9 mouse cellular contexts compared by ENCODE assay signal in genomic region chr1:73987705-73988201, GRCm38 (mm10).
DNase-seq lines count a peak whose midpoint lies in the region; ATAC-seq and TF ChIP-seq lines count a peak whose summit lies in the region.
"Had no signal": no experiment of that assay in that cellular context is flagged by ENCODE, and none has a peak within 500 bp of the region (broad histone marks: within the 10 kb centered on the region; RNA-seq: fewer than 3 reads in every experiment).

No protein-coding gene starts in this region.

- no peak for ATAC-seq in limb, embryonic 15.5 days (ENCODE audit: insufficient number of reproducible peaks, low FRiP score, low TSS enrichment, low read depth)
- ATAC-seq in forebrain, embryonic 16.5 days = no peak
- no peak for ATAC-seq in neural tube, embryonic 15.5 days (ENCODE audit: low FRiP score)

- 56% methylated on average over 8 of the region's 9 CpGs for WGBS in limb, embryonic 15.5 days
- WGBS in forebrain, embryonic 16.5 days = 59% methylated on average over 7 of the region's 9 CpGs
- WGBS in neural tube, embryonic 15.5 days = 70% methylated on average over 8 of the region's 9 CpGs

- peaks cover 82% of the 10 kb centered on the region for H3K36me3 ChIP-seq in limb, embryonic 15.5 days
- no peaks in the 10 kb centered on the region for H3K36me3 ChIP-seq in forebrain, embryonic 16.5 days (ENCODE audit: control insufficient read depth, insufficient read depth)
- no peaks in the 10 kb centered on the region for H3K36me3 ChIP-seq in neural tube, embryonic 15.5 days

- no peak for TF ChIP-seq CTCF in cortical plate, adult 2 months (IDR thresholded peaks at IDR 0.05; ENCODE audit: extremely low read depth, insufficient read depth, low read length)

- H3K4me2 ChIP-seq in limb, embryonic 15.5 days = no peak overlapping the region
- H3K4me2 ChIP-seq in forebrain, embryonic 16.5 days (ENCODE audit: low read length) = no peak overlapping the region
- no peak overlapping the region for H3K4me2 ChIP-seq in neural tube, embryonic 15.5 days
- H3K4me2 ChIP-seq: midbrain, embryonic 11.5 days had no signal

- H3K9ac ChIP-seq in limb, embryonic 15.5 days = 0 out of 2 replicates have a peak overlapping the region, but pooled peaks have one; percentile 7
- no peak overlapping the region for H3K9ac ChIP-seq in forebrain, embryonic 16.5 days (replicated peaks; ENCODE audit: low read depth, low read length)
- no peak overlapping the region for H3K9ac ChIP-seq in neural tube, embryonic 15.5 days (replicated peaks)

- no peak for TF ChIP-seq POLR2A in cortical plate, adult 2 months (IDR thresholded peaks at IDR 0.05; ENCODE audit: extremely low read depth, insufficient read depth, low read length)

- peak; percentile 31 for DNase-seq in MN1 (ENCODE audit: low spot score)
- DNase-seq in heart, postnatal 36 days = peak; percentile 72 to 78
- DNase-seq in neural tube, embryonic 10.5 days (ENCODE audit: extremely low spot score, low spot score) = no peak
- DNase-seq in gastrocnemius, postnatal 10 days = no peak

- intact Hi-C loops in heart, postnatal 36 days (cut with DNase I) = loop anchor here (1.0 to 10.0 kb wide), 4 partner anchors 32 to 207 kb away; partner anchors contain the start of genes Cxcr1, Rufy4 and Tns1

- 0 out of 2 replicates have a peak overlapping the region, but pooled peaks have one; percentile 6 for H3K27ac ChIP-seq in cortical plate, adult 2 months (ENCODE audit: insufficient read depth, low read length)
- peak overlapping the region; percentile 50; the same call in 1 of the 2 replicates for H3K27ac ChIP-seq in limb, embryonic 15.5 days
- H3K27ac ChIP-seq in forebrain, embryonic 16.5 days (ENCODE audit: low read length) = no peak overlapping the region
- no peak overlapping the region for H3K27ac ChIP-seq in neural tube, embryonic 15.5 days (replicated peaks)

- no peaks in the 10 kb centered on the region for H3K27me3 ChIP-seq in limb, embryonic 15.5 days
- no peaks in the 10 kb centered on the region for H3K27me3 ChIP-seq in forebrain, embryonic 16.5 days (replicated peaks; ENCODE audit: control insufficient read depth, insufficient read depth, low read length)
- H3K27me3 ChIP-seq in neural tube, embryonic 15.5 days (replicated peaks) = no peaks in the 10 kb centered on the region

- H3K9me3 ChIP-seq in limb, embryonic 15.5 days = no peaks in the 10 kb centered on the region
- no peaks in the 10 kb centered on the region for H3K9me3 ChIP-seq in forebrain, embryonic 16.5 days (ENCODE audit: control insufficient read depth, low read length)
- H3K9me3 ChIP-seq in neural tube, embryonic 15.5 days (replicated peaks) = no peaks in the 10 kb centered on the region

- H3K4me1 ChIP-seq in cortical plate, adult 2 months (ENCODE audit: control insufficient read depth, insufficient read depth, low read length) = peaks cover 4% of the 10 kb centered on the region; the same call in 1 of the 2 replicates
- 0 out of 2 replicates have a peak, but pooled peaks cover 6% of the 10 kb centered on the region for H3K4me1 ChIP-seq in limb, embryonic 15.5 days
- no peaks in the 10 kb centered on the region for H3K4me1 ChIP-seq in forebrain, embryonic 16.5 days (replicated peaks; ENCODE audit: control insufficient read depth, insufficient read depth, low read length)
- no peaks in the 10 kb centered on the region for H3K4me1 ChIP-seq in neural tube, embryonic 15.5 days

- no peak overlapping the region for H3K4me3 ChIP-seq in cortical plate, adult 2 months (ENCODE audit: insufficient read depth, low read length)
- no peak overlapping the region for H3K4me3 ChIP-seq in limb, embryonic 15.5 days
- no peak overlapping the region for H3K4me3 ChIP-seq in forebrain, embryonic 16.5 days (replicated peaks; ENCODE audit: low read length)
- H3K4me3 ChIP-seq in neural tube, embryonic 15.5 days (replicated peaks) = no peak overlapping the region

Comparison
In these comparisons a context has a peak if more than half of its experiments do, and no peak if none do; other contexts are left out.
1. DNase-seq: peak in MN1 (single experiment) and heart, postnatal 36 days (2 of 2); none in neural tube, embryonic 10.5 days (single experiment) and gastrocnemius, postnatal 10 days (single experiment).
2. H3K27ac ChIP-seq: peak in cortical plate, adult 2 months (single experiment) and limb, embryonic 15.5 days (single experiment); none in forebrain, embryonic 16.5 days (single experiment) and neural tube, embryonic 15.5 days (single experiment).